Mouse (Mus musculus): ENCODE data around the gene Zfyve28.

Gene Zfyve28

DNA sequence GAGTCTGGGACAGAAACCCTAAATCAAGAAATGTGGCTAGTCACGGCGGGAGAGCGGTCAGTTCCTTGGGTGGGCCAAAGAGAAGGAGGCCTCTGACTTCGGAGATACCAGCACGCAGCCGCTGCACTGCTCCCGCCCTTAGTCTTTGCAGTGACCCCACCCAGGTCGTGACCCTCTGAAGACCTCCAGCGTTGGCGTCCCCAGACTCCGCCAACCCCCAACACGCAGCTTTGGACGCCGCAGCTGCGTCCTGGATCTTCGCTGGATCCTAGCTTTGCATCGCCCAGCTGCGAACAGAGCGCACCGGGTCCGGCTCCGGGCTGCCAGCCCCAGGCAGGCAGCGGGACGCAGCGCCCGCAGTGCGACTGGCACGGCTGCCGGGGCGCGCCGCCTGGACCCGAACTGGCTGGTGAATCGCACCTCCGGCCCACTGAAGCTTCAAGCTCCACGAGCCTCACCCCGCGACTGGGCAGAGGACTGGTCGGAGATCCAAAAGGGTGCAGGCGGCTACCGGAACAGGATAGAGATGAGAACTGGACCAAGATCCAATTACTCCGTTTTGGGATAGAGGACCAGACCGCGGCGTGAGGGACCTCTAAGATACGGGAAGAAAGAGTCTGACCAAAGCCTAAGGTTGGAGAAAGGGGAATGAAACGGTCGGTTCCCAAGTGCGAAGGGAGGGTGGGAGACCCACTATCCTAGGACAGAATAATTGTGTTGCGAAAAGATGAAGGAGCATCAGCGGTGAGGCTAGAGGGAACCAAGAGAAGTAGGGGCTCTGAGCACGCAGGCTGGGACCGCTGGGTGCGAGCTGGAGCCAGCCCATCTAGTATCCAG is 1.0 kb downstream of the Zfyve28 start:
- DNase-seq (ENCODE audit: extremely low spot score, low spot score), result peak; percentile 59

DNA sequence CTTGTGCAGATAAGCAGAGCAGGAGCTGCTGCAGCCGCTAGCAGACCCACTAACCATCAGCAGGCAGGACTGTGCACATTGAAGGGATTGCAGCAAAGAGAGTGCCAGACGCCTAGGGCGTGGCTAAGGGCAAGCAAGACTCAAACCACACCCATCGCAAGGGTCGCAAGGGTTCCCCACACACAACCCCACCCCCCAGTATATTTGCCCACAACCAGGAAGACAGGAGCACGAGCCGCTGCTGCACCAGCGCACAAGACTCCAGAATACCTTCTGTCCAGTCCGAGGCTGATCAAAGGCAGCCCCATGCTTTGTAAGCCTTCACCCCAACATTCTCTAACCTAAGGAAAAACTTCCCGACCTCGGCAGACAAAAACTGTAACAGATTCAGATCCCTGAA is 1.7 kb downstream of the Zfyve28 start:
- DNase-seq (ENCODE audit: extremely low spot score, low spot score), result no peak

GRCm38 (mm10) chr5:34285285-34285684 is 3.0 kb downstream of the Zfyve28 start:
- DNase-seq (ENCODE audit: extremely low spot score, low spot score), result no peak

DNA sequence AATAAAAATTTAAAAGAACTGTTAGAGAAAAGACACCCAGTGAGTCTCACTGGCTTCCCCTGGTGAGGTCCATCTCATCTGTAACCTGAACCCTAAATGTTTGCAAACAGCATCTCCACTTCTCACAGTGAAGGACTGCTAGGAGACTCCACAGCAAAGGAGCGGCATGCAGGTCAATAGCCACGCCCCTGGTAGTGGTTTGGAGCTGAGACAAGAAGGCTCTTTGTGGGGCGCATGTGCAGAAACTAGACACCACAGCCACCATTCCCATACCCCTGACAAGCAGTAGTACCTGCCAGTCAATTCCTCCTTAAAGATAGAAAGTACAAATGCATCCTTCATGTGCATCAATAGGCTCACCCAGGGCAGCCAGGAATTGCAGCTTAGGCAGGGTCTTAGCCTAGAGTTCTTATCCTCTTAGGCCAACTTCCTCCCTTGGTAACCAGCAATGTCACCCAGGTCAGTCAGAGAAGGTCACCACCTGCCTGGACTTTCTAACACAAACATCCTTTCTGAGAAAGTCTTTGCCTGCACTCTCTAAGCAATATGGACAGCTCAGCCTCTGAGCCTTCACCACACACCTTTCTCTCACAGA is 4.0 kb downstream of the Zfyve28 start:
- no peak for DNase-seq (ENCODE audit: extremely low spot score, low spot score)

DNA sequence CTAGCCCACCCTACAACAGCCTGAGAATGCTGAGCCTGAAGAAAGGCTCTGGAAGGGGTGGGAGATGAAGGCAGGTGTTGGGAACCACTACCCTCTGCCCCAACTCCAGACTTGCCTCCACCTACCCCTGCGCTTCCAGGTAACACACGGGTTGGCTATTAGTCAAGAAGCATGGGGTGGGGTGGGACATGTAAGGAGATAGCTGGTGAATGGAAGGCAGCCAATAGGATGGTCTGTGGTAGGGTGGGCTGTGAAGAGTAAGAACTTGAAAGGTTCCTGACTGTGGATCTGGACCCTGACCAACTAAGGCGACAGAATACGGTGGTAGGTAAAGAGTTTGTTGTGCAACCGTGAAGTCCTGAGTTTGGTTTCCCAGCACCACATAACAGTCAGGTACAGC is 4.9 kb downstream of the Zfyve28 start:
- no peak for DNase-seq (ENCODE audit: extremely low spot score, low spot score)

DNA sequence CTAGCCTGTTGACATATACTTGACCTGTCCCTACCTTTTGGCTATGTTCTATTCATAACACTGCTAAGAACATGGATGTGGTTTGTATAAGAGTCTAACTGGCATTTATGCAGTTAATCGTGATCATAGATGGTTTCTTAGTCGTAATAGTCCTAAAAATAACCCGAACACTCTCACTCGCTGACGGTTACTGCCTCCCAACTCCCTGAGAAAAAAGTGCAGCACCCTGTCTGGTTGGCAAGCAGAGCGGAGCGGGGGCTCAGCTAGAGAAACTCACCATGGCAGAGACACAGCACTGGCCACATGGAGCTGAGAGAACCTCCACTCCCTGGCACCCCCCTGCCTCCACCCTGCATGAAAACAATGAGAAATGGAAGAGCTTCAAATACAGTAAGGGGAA is 7.3 kb downstream of the Zfyve28 start:
- DNase-seq (ENCODE audit: extremely low spot score, low spot score), result no peak

DNA sequence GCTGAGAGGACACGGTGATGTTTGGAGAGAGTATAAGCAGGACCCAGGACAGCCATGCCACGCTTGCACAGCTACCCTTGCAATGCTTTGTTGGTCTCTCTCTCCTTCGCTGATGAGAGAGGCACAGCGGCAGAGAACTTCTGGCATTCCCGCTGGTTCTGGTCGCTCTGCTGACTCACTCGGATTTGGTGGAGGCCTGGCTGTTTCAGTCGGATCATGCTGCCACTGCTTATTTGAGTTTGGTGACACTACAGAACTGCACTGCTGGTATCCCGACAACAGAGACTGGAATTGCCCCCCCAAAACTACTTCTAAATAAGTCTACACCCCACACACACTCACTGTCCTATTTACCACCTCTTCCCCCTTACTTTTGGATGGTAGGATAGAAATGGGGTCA is 9.0 kb downstream of the Zfyve28 start:
- DNase-seq (ENCODE audit: extremely low spot score, low spot score), result no peak

- no peak for DNase-seq (ENCODE audit: extremely low spot score, low spot score)
Measured at GRCm38 (mm10) chr5:34278058-34278457, 10.2 kb downstream of the Zfyve28 start.

- DNase-seq (ENCODE audit: extremely low spot score, low spot score), result no peak
Measured at GRCm38 (mm10) chr5:34276746-34277145, 11.5 kb downstream of the Zfyve28 start.

DNA sequence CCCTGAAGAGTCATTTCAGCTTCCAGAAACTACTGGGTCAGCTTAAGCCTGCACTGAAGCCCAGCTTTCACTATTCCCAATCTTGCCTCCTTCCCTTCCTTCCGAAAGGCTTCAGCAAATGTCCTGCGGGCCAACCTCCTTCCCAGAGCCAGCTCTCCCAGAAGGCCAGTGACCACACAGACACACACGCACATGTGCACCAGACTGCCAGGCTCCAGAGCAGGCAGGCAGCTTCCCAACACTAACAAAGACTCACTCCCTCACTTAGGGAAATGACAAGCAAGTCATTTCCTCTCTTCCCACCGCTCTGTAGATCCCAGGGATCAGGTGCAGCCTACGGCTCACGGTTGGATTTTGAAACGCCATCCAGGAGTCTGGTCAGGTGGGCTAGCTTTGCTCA is 12.1 kb downstream of the Zfyve28 start:
- no peak for DNase-seq (ENCODE audit: extremely low spot score, low spot score)

- DNase-seq (ENCODE audit: extremely low spot score, low spot score), result no peak
Measured at GRCm38 (mm10) chr5:34274676-34275293, 13.5 kb downstream of the Zfyve28 start.

DNA sequence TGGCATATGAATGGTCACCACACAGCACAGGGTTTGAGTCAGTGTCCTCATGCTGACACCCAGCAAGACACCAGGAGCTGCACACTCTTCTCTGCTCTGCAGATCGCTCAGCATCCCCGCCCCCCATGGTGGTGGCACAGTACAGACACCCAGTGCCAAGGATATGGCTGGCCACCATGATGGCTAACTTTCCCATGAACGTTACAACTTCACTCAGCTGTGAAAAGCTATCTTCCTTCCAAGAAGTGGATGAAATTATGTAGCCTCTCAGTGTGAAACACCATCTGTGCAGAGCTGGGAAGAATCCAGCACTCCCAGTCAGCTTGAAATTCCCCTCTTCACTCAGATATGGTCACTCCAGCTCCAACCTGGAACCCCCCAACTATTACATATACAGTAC is 14.0 kb downstream of the Zfyve28 start:
- DNase-seq (ENCODE audit: extremely low spot score, low spot score), result no peak

GRCm38 (mm10) chr5:34273251-34273681 is 15.0 kb downstream of the Zfyve28 start:
- DNase-seq (ENCODE audit: extremely low spot score, low spot score), result no peak

DNA sequence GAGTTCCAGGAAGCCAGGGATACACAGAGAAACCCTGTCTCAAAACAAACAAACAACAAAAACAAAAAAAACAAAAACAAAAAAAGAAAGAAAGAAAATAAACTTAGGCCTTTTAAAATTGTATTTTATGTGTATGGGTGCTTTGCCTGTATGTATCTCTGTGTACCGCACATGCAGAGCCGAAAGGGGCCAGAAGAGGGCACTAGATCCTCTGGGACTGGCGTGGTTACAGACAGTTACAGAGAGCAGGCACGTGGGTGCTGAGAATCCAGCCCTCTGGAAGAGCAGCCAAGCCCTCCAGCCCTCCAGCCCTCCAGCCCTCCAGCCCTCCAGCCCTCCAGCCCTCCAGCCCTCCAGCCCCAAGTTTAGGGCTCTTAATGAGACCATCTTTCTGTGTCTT is 16.5 kb downstream of the Zfyve28 start:
- DNase-seq (ENCODE audit: extremely low spot score, low spot score), result peak; percentile 56

DNA sequence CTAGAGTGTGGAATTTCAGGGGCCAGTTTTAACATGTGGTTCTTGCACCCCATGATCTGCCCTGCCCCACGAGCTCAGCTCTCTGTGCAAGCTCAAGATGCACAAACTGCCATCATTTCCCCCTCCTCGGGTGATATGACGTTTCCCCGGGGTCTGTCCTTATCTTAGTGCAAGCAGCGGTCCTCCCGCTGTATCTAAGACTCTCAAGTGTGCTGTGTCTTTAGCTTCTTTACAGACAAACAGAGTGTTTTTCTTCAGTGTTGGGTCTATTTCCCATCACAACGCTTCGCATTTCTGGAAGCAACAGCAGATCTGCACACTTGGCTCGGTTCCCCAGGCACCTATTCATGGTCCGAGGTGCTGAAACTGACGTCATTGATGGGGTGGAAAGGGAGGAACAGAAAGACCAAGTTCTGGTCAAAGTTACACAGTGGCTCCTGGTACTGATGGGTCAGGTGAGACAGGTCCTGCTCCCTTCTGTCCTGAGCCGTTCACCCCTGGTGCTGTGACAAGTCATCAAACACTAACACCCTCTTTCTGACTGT is 18.3 kb downstream of the Zfyve28 start:
- no peak for DNase-seq (ENCODE audit: extremely low spot score, low spot score)

GRCm38 (mm10) chr5:34269197-34269920 is 18.9 kb downstream of the Zfyve28 start:
- no peak for DNase-seq (ENCODE audit: extremely low spot score, low spot score)

DNA sequence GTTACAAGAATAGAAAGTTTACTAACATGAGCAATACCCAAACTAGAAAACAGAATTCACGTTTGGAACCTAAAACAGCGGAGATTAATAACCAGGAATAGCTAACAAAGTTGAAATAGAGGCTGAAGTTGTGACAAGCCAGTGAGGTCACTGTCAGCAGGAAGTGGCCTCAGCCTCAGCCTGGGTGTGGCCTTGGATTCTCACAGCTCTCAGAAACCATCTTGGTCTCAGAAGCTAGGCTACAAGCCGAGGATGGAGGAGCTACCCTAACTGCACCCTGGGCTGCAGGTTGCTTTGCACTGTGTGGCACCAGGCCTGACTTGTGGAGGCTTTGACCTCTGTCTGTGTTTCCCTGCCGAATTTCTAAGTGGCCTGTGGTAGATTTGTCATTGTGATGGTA is 22.2 kb downstream of the Zfyve28 start:
- no peak for DNase-seq (ENCODE audit: extremely low spot score, low spot score)

DNA sequence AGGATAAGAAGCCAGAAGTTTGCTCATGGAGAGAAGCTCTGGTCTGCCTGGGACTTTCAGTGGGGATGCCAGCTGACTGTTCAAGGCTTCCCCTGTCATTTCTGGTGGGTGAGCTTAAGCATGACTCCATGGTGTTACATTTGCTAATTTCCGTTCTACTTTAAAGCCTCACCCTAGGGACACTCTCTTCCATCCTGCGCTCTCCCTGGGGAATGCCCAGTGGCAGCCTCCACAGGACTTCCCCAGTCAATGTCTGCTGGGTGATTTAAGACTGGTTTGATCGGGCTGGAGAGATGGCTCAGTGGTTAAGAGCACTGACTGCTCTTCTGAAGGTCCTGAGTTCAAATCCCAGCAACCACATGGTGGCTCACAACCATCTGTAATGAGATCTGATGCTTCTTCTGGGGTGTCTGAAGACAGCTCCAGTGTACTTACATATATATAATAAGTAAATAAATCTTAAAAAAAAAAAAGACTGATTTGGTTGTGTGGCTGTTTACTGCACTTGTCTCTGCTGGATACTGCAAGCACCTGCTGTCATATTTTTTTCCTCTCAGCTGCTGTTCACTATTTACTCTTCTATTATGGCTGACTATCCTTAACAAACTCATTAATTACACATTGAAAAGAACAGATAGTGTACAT is 29.0 kb downstream of the Zfyve28 start:
- no peak for DNase-seq (ENCODE audit: extremely low spot score, low spot score)

GRCm38 (mm10) chr5:34255189-34255588 is 33.1 kb downstream of the Zfyve28 start:
- DNase-seq (ENCODE audit: extremely low spot score, low spot score), result no peak

DNA sequence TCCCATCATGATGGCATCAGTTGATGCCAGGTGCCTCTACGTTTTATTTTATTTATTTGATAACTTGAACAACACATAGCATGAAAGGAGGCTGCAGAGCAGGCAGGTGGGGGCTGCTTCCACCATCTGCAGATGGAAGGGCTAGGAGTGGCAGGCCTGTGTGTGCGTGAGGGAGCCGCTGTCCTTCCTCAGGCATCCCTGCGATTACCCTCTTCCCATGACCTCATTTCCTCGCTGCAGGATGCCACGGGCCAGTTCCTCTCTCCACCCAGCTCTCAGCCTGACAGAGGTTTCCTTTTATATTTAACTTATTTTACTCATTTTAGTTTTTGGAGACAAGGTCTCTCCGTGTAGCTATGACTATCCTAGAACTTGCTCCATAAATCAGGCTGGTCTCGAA is 33.9 kb downstream of the Zfyve28 start:
- DNase-seq (ENCODE audit: extremely low spot score, low spot score), result no peak

DNA sequence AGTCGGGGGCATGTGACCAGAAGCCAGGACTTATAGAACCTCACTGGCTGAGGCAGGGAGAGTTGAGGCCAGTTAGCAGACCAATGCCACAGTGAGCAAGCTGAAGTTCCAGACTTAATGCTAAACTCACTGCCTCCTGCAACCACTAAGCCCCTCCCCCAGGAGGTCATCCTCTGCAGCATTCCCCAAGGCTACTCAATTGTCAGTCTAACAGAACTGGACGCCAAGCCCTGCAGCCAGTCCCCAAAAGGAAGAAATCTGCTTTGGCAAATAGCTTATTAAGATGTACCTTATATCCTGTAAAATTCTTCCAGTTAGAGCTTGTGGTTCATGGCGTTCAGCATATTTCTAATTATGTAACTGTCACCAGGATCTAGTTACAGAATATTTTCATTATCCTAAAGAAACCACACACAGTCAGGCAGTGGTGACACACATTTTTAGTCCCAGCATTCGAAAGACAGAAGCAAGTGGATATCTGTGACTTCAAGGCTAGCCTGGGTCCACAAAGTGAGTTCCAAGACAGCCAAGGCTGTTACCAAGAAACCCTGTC is 35.2 kb downstream of the Zfyve28 start:
- no peak for DNase-seq (ENCODE audit: extremely low spot score, low spot score)
